Mouse (Mus musculus) liver, postnatal 0 days (tissue): ENCODE results near the gene Gm20388. TPM values are rescaled to one million over a fixed set of nuclear protein-coding genes. Genes with fewer than 3 reads are reported as not detected.

Experiments used
- ATAC-seq: fragments of 200-750 bp; cut with Nextera tagmentation; 2 replicates; pipeline ENCODE4 v1.8.0; 2017; ENCODE audit warnings: mild to moderate bottlenecking, moderate library complexity
- DNase-seq: peaks from one replicate; pipeline ENCODE4 v3.0.0-alpha.2; 2016
- H3K27ac ChIP-seq: fragments of 300-500 bp; sonication (generic); 2 replicates; pipeline ENCODE4 v1.5.1; 2014; ENCODE audit warnings: antibody characterized with exemption, moderate library complexity, mild to moderate bottlenecking, low read depth
- H3K27me3 ChIP-seq: fragments of 300-500 bp; sonication (generic); 2 replicates; pipeline ENCODE4 v1.6.1; 2014; ENCODE audit warnings: low read length, control low read depth, mixed read lengths; ENCODE audit not compliant: insufficient read depth
- H3K36me3 ChIP-seq: fragments of 300-500 bp; sonication (generic); replicated peaks from 2 replicates; pipeline ENCODE4 v1.6.1; 2014; ENCODE audit warnings: mild to moderate bottlenecking, control low read depth, low read length, moderate library complexity, mixed read lengths; ENCODE audit not compliant: insufficient read depth
- H3K4me1 ChIP-seq: fragments of 300-500 bp; sonication (generic); 2 replicates; pipeline ENCODE4 v1.6.1; 2014; ENCODE audit warnings: antibody characterized with exemption, mild to moderate bottlenecking, control low read depth; ENCODE audit not compliant: insufficient read depth
- H3K4me2 ChIP-seq: fragments of 300-500 bp; sonication (generic); 2 replicates; pipeline ENCODE4 v1.6.1; 2014; ENCODE audit warnings: low read depth, mild to moderate bottlenecking, low read length, moderate library complexity, mixed read lengths
- H3K4me3 ChIP-seq: fragments of 300-500 bp; sonication (generic); 2 replicates; pipeline ENCODE4 v1.5.1; 2014; ENCODE audit warnings: low read depth, low read length
- H3K9ac ChIP-seq: fragments of 300-500 bp; sonication (generic); replicated peaks from 2 replicates; pipeline ENCODE4 v1.6.1; 2014; ENCODE audit warnings: mild to moderate bottlenecking, moderate library complexity
- H3K9me3 ChIP-seq: fragments of 300-500 bp; sonication (generic); 2 replicates; pipeline ENCODE4 v1.6.1; 2016; ENCODE audit warnings: mild to moderate bottlenecking, control low read depth, low read length, mixed read lengths
- CTCF ChIP-seq: sonication (generic); IDR thresholded peaks from 2 replicates; pipeline ENCODE4 v1.5.1; 2016; ENCODE audit warnings: antibody characterized with exemption, low read depth
- EP300 ChIP-seq: IDR thresholded peaks from 2 replicates; pipeline ENCODE4 v1.6.1; 2016; ENCODE audit warnings: antibody characterized with exemption, low read depth, mild to moderate bottlenecking
- WGBS: fragments of 180-500 bp; shearing (Covaris S2); extraction: QIAGEN DNeasy Blood & Tissue Kit; methylation state at CpG from one replicate; pipeline ENCODE4 v1.1.7; 2014; ENCODE audit not compliant: insufficient replicate concordance; 5-methylcytosine and 5-hydroxymethylcytosine counted together
- polyA plus RNA-seq: library from polyadenylated mRNA; unstranded; fragments of >200 nt; fragmentation: Nextera tagmentation; extraction: Ambion mirVana; gene quantifications from 2 replicates; pipeline ENCODE4 v1.2.1, GENCODE M21; 2015

Gene Gm20388
- polyA plus RNA-seq, 1 experiment from 2014 or later, result not detected

DNA sequence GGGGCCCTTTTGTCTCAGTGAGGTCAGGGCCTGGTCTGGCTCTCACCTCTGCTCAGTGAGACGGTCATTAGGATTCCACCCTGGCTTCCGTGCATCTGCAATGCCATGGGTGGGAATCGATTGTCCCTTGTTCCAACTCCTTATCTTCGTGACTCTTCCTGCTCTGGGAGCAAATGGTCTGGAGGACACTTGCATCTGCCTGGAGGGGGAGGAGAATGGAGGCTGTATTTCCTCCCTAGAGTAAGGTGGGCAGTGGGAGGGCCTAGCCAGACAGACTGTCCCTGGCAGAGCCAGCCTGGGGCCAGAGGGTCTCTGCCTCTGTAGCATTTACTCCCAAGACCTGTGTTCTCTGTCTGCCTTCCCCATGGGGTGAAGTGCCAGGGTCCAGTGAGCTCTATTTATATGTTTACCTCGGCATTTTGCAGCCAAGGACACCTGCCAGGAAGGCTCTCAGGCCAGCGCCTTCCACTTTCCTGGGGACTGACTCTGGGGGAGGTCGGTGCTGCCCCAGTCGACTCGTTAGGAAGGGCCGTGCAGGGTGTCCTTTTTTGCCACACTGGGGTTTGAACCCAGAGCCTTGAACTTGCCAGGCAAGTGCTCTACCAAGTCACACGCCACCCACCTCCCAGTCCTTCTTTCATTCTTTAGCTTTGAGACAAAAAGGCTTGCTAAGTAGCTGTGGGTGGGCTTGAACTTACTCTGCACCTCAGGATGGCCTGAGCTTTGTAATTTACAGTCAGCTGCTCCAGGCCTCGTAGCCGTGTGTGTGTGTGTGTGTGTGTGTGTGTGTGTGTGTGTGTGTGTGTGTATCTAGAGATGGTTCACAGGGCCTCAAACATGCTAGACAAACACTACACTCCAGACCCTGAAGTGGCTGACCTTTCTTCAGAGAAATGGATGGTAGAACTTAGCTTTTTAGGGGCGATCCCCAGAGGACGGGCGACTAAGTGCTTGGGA lies 583.1 kb downstream of the Gm20388 start:
- TF ChIP-seq CTCF (no peak), EP300 (no peak)

GRCm38 (mm10) chr8:120494903-120495302 lies 584.3 kb downstream of the Gm20388 start:
- no peaks in the 10 kb centered on the region for H3K36me3 ChIP-seq
- ATAC-seq (peak; percentile 40), DNase-seq (peak; percentile 88)
- H3K9ac ChIP-seq, result peak overlapping the region; percentile 61
- no peak overlapping the region for H3K4me3 ChIP-seq
- no peak for TF ChIP-seq CTCF
- no peak for TF ChIP-seq EP300
- H3K27me3 ChIP-seq, result no peaks in the 10 kb centered on the region
- H3K27ac ChIP-seq, result peak overlapping the region; percentile 97
- H3K4me2 ChIP-seq, result peak overlapping the region; percentile 50
- no peaks in the 10 kb centered on the region for H3K9me3 ChIP-seq
- 38% methylated on average over 15 of the region's 15 CpGs for WGBS
- peaks cover 96% of the 10 kb centered on the region for H3K4me1 ChIP-seq

More for the DNA sequence above, 583.1 kb downstream of the Gm20388 start:
- H3K4me1 ChIP-seq, result peaks cover 89% of the 10 kb centered on the region
- WGBS, result 54% methylated on average over 16 of the region's 16 CpGs
- no peak for ATAC-seq
- H3K4me2 ChIP-seq, result peak overlapping the region; percentile 93
- no peak for DNase-seq
- H3K27me3 ChIP-seq, result no peaks in the 10 kb centered on the region
- peak overlapping the region; percentile 0; the same call in 1 of the 2 replicates for H3K9ac ChIP-seq
- H3K36me3 ChIP-seq, result no peaks in the 10 kb centered on the region
- no peaks in the 10 kb centered on the region for H3K9me3 ChIP-seq
- peak overlapping the region; percentile 97 for H3K27ac ChIP-seq
- H3K4me3 ChIP-seq, result no peak overlapping the region

DNA sequence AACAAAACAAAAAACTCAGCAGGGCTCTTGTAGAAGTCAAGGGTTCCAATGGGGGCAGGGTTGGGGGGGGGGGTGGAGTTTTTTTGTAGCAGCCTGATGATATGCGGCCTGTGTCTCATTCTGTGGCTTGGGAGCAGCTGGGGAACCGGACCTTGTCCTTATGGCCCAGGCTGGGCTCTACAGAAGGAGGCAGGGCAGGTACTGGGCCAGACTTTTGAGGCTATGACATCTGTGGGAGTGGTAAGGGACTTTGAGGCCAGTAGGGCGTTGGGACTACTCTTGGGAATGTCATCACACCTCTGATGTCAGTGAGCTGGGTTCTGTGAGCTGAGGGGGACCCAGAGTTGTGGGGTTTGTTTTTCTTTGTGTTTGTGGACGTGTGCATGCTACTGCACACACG lies 584.8 kb downstream of the Gm20388 start:
- peak overlapping the region; percentile 0; the same call in 1 of the 2 replicates for H3K9ac ChIP-seq
- no peak overlapping the region for H3K4me3 ChIP-seq
- no peak overlapping the region for H3K4me2 ChIP-seq
- DNase-seq (no peak), ATAC-seq (peak; percentile 17; the same call in 1 of the 2 replicates)
- TF ChIP-seq CTCF (no peak), EP300 (no peak)
- H3K4me1 ChIP-seq, result peaks cover 95% of the 10 kb centered on the region
- peak overlapping the region; percentile 97 for H3K27ac ChIP-seq
- no peaks in the 10 kb centered on the region for H3K9me3 ChIP-seq
- H3K27me3 ChIP-seq, result no peaks in the 10 kb centered on the region
- H3K36me3 ChIP-seq, result no peaks in the 10 kb centered on the region
- WGBS, result 49% methylated on average over 5 of the region's 5 CpGs

DNA sequence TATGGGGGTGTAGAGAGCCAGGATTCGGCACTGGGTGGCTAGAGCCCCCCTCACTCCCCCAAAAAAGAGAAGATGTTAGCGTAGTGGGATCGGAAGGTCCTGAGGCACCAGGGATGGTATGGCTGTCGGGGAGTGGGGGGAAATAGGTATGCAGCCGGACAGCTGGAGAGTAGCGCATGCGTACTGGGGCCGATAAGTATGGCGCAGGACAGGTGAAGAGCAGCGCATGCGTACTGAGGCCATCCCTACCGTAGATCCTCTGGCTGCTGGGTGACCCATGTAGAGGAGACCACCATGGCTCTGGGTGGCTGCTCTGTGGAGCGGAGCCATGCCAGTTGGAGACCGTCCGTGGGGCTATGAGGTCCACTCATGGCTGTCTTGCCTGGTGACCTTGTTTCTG lies 585.8 kb downstream of the Gm20388 start:
- Histone ChIP-seq H3K9ac (no peak overlapping the region), H3K27ac (no peak overlapping the region), H3K4me3 (no peak overlapping the region), H3K4me2 (no peak overlapping the region), H3K4me1 (peaks cover 95% of the 10 kb centered on the region), H3K36me3 (no peaks in the 10 kb centered on the region), H3K27me3 (no peaks in the 10 kb centered on the region), H3K9me3 (no peaks in the 10 kb centered on the region)
- WGBS, result 93% methylated on average over 15 of the region's 15 CpGs
- ATAC-seq (no peak), DNase-seq (no peak)
- TF ChIP-seq EP300, result no peak
- TF ChIP-seq CTCF, result no peak

GRCm38 (mm10) chr8:120497503-120497946 lies 586.9 kb downstream of the Gm20388 start:
- peak overlapping the region; percentile 41 for H3K9ac ChIP-seq
- H3K4me2 ChIP-seq, result peak overlapping the region; percentile 75
- H3K36me3 ChIP-seq, result no peaks in the 10 kb centered on the region
- no peak overlapping the region for H3K4me3 ChIP-seq
- H3K9me3 ChIP-seq, result no peaks in the 10 kb centered on the region
- WGBS, result 30% methylated on average over 11 of the region's 11 CpGs
- TF ChIP-seq CTCF (no peak), EP300 (no peak)
- peaks cover 93% of the 10 kb centered on the region for H3K4me1 ChIP-seq
- DNase-seq (no peak), ATAC-seq (no peak)
- H3K27ac ChIP-seq, result peak overlapping the region; percentile 92; the same call in 1 of the 2 replicates
- no peaks in the 10 kb centered on the region for H3K27me3 ChIP-seq

DNA sequence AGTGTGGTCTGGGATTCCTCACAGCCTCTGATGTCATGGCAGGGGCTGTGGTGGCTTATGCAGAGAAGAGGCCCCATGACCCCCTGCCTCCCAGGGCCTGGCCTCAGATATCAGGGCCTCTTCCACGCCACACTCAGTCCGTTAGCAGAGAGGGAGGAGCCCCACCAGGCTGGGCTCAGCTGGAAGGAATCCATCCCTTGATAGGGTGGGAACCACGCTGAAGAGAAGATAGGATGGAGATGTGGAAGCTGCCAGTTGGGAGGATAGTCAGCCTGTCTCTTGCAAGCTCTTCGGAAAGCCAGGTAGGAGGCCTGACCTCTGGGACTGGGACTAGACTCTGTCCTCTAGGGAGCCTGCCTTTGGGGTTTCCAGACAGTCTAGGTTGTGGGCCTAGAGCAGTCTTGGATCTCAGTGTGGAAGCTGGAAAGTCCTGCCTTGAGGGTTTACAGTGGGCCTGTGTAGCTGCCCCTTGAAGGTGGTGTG lies 587.7 kb downstream of the Gm20388 start:
- Histone ChIP-seq H3K27me3 (no peaks in the 10 kb centered on the region), H3K27ac (peak overlapping the region; percentile 92), H3K4me3 (peak overlapping the region; percentile 24), H3K36me3 (no peaks in the 10 kb centered on the region), H3K4me1 (peaks cover 89% of the 10 kb centered on the region), H3K9me3 (no peaks in the 10 kb centered on the region), H3K4me2 (peak overlapping the region; percentile 75), H3K9ac (peak overlapping the region; percentile 41)
- TF ChIP-seq EP300, result no peak
- no peak for TF ChIP-seq CTCF
- DNase-seq (no peak), ATAC-seq (peak; percentile 37)
- WGBS, result 25% methylated on average over 4 of the region's 4 CpGs
